Mouse (Mus musculus) liver, embryonic 14.5 days (tissue): ENCODE measurements around the gene Arid1b. TPM values are rescaled to one million over a fixed set of nuclear protein-coding genes. Genes with fewer than 3 reads are reported as not detected.
A peak's percentile ranks its signal among the peaks of the same experiment; 100 is the strongest.

Source experiments
- ATAC-seq: fragments of 200-750 bp; cut with Nextera tagmentation; 2 replicates; pipeline ENCODE4 v1.8.0; 2017; ENCODE audit warnings: moderate number of reproducible peaks, mild to moderate bottlenecking, moderate library complexity; ENCODE audit not compliant: insufficient read depth
- DNase-seq, 3 experiments: peaks; one replicate each; pipeline ENCODE4 v3.0.0-alpha.2; 2012 to 2013; ENCODE audit warnings: low read depth in 3 of 3, low spot score in 3 of 3
- H3K27ac ChIP-seq: fragments of 300-500 bp; sonication (generic); 2 replicates; pipeline ENCODE4 v1.5.1; 2014; ENCODE audit warnings: moderate library complexity, mild to moderate bottlenecking, control low read depth, inconsistent platforms
- H3K27me3 ChIP-seq: fragments of 300-500 bp; sonication (generic); 2 replicates; pipeline ENCODE4 v1.6.1; 2014; ENCODE audit warnings: mild to moderate bottlenecking, low read length, moderate library complexity; ENCODE audit not compliant: control insufficient read depth, insufficient read depth
- H3K36me3 ChIP-seq: fragments of 300-500 bp; sonication (generic); replicated peaks from 2 replicates; pipeline ENCODE4 v1.6.1; 2014; ENCODE audit warnings: low read depth; ENCODE audit not compliant: control insufficient read depth, insufficient read depth
- H3K4me1 ChIP-seq, 2 experiments: fragments of 200-500 bp in 1 of 2; fragments of 300-500 bp in 1 of 2; sonication (generic) in 1 of 2; replicated peaks; 2 replicates each; pipeline ENCODE4 v1.6.1; 2012 to 2014; ENCODE audit warnings: antibody characterized with exemption in 1 of 2, inconsistent platforms in 1 of 2, low read length in 1 of 2; ENCODE audit not compliant: control insufficient read depth in 2 of 2, insufficient read depth in 2 of 2
- H3K4me2 ChIP-seq: fragments of 300-500 bp; sonication (generic); 2 replicates; pipeline ENCODE4 v1.6.1; 2014; ENCODE audit warnings: low read depth, mild to moderate bottlenecking, control low read depth, moderate library complexity
- H3K4me3 ChIP-seq, 2 experiments: fragments of 200-500 bp in 1 of 2; fragments of 300-500 bp in 1 of 2; sonication (generic) in 1 of 2; 2 replicates each; pipeline ENCODE4 v1.5.1; 2012 to 2014; ENCODE audit warnings: low read depth in 2 of 2, low read length in 2 of 2, mild to moderate bottlenecking in 2 of 2, control low read depth in 1 of 2, inconsistent platforms in 1 of 2, moderate library complexity in 1 of 2; ENCODE audit not compliant: insufficient read depth in 1 of 2
- H3K9ac ChIP-seq: fragments of 300-500 bp; sonication (generic); replicated peaks from 2 replicates; pipeline ENCODE4 v1.6.1; 2014; ENCODE audit warnings: mild to moderate bottlenecking, control low read depth, moderate library complexity
- H3K9me3 ChIP-seq: fragments of 300-500 bp; sonication (generic); 2 replicates; pipeline ENCODE4 v1.6.1; 2016; ENCODE audit warnings: low read length, mixed read lengths; ENCODE audit not compliant: control insufficient read depth
- CTCF ChIP-seq: IDR thresholded peaks from 2 replicates; pipeline ENCODE4 v1.5.1; 2016; ENCODE audit warnings: antibody characterized with exemption, low read depth, control low read depth
- EP300 ChIP-seq: IDR thresholded peaks from 2 replicates; pipeline ENCODE4 v1.6.1; 2016; ENCODE audit warnings: antibody characterized with exemption, low read depth
- WGBS: fragments of 180-500 bp; shearing (Covaris S2); extraction: QIAGEN DNeasy Blood & Tissue Kit; methylation state at CpG from one replicate; pipeline ENCODE4 v1.1.7; 2014; ENCODE audit not compliant: insufficient replicate concordance; 5-methylcytosine and 5-hydroxymethylcytosine counted together
- polyA plus RNA-seq, 2 experiments: library from polyadenylated mRNA; depleted of rRNA in 1 of 2; stranded (reverse) in 1 of 2; unstranded in 1 of 2; fragments of >200 nt; fragmentation: Nextera tagmentation in 1 of 2; extraction: Ambion mirVana in 1 of 2; gene quantifications; 2 replicates each; pipeline versions ENCODE4 v1.2.1 to v1.2.3; 2012 to 2014

Gene Arid1b
- polyA plus RNA-seq, 2 experiments, result 2.6 to 3.1 TPM

- ATAC-seq, result no peak
- TF ChIP-seq CTCF (no peak), EP300 (no peak)
- Histone ChIP-seq H3K4me2 (no peak overlapping the region), H3K27me3 (no peaks in the 10 kb centered on the region), H3K36me3 (no peaks in the 10 kb centered on the region), H3K9ac (no peak overlapping the region), H3K9me3 (no peaks in the 10 kb centered on the region), H3K4me1 (peaks cover 0 to 4% of the 10 kb centered on the region in 2 experiments; a peak in 1 of 4 replicates), H3K27ac (no peak overlapping the region), H3K4me3 (no peak overlapping the region)
- no peak for DNase-seq
- WGBS, result 76% methylated on average over 9 of the region's 9 CpGs
These were observed 27.9 kb downstream of the Arid1b start for GRCm38 (mm10) chr17:5022019-5022544.

GRCm38 (mm10) chr17:5023745-5024144 lies 29.6 kb downstream of the Arid1b start:
- WGBS, result 65% methylated on average over 10 of the region's 10 CpGs
- Histone ChIP-seq H3K4me2 (no peak overlapping the region), H3K27me3 (no peaks in the 10 kb centered on the region), H3K4me1 (peaks cover 0 to 2% of the 10 kb centered on the region in 2 experiments; a peak in 1 of 4 replicates), H3K36me3 (no peaks in the 10 kb centered on the region), H3K9ac (no peak overlapping the region), H3K9me3 (no peaks in the 10 kb centered on the region), H3K27ac (no peak overlapping the region), H3K4me3 (no peak overlapping the region)
- no peak for ATAC-seq
- no peak for DNase-seq
- TF ChIP-seq EP300, result no peak
- no peak for TF ChIP-seq CTCF

GRCm38 (mm10) chr17:5025400-5025799 lies 31.3 kb downstream of the Arid1b start:
- ATAC-seq, result no peak
- no peak overlapping the region for H3K9ac ChIP-seq
- no peak overlapping the region for H3K4me3 ChIP-seq
- no peaks in the 10 kb centered on the region for H3K36me3 ChIP-seq
- DNase-seq, result no peak
- no peak for TF ChIP-seq EP300
- no peak for TF ChIP-seq CTCF
- H3K9me3 ChIP-seq, result no peaks in the 10 kb centered on the region
- H3K4me1 ChIP-seq, result peaks cover 0 to 2% of the 10 kb centered on the region in 2 experiments; a peak in 1 of 4 replicates
- H3K27me3 ChIP-seq, result no peaks in the 10 kb centered on the region
- 82% methylated on average over 1 of the region's 1 CpGs for WGBS
- no peak overlapping the region for H3K4me2 ChIP-seq
- no peak overlapping the region for H3K27ac ChIP-seq

GRCm38 (mm10) chr17:5026578-5026977 lies 32.4 kb downstream of the Arid1b start:
- Histone ChIP-seq H3K9ac (no peak overlapping the region), H3K27me3 (no peaks in the 10 kb centered on the region), H3K9me3 (no peaks in the 10 kb centered on the region), H3K36me3 (no peaks in the 10 kb centered on the region), H3K4me1 (no peaks in the 10 kb centered on the region), H3K4me2 (no peak overlapping the region), H3K27ac (no peak overlapping the region), H3K4me3 (no peak overlapping the region)
- 46% methylated on average over 2 of the region's 2 CpGs for whole genome bisulfite sequencing
- no peak for ATAC-seq
- no peak for DNase-seq
- peak; percentile 61 for TF ChIP-seq CTCF
- no peak for TF ChIP-seq EP300

- WGBS, result 78% methylated on average over 4 of the region's 4 CpGs
- no peaks in the 10 kb centered on the region for H3K9me3 ChIP-seq
- no peak overlapping the region for H3K4me3 ChIP-seq
- no peak for DNase-seq
- TF ChIP-seq EP300, result no peak
- TF ChIP-seq CTCF, result peak; percentile 27; the same call in 1 of the 2 replicates
- ATAC-seq, result no peak
- no peak overlapping the region for H3K4me2 ChIP-seq
- no peaks in the 10 kb centered on the region for H3K36me3 ChIP-seq
- no peak overlapping the region for H3K9ac ChIP-seq
- no peaks in the 10 kb centered on the region for H3K27me3 ChIP-seq
- H3K27ac ChIP-seq, result no peak overlapping the region
- H3K4me1 ChIP-seq, result 0 out of 4 replicates have a peak, but pooled peaks cover 0 to 3% of the 10 kb centered on the region in 2 experiments
These were observed 35.0 kb downstream of the Arid1b start for GRCm38 (mm10) chr17:5029148-5029547.
